Mouse (Mus musculus) E14TG2a.4 (cell line): ENCODE data around the gene Ube2e1.

Experiments
- CTCF ChIP-seq: conservative IDR thresholded peaks from 2 replicates; pipeline ENCODE4 v1.5.1; 2014; ENCODE audit warnings: low read length
- POU5F1 ChIP-seq: IDR thresholded peaks from 2 replicates; pipeline ENCODE4 v1.6.1; 2014; ENCODE audit warnings: low read length, borderline replicate concordance

DNA sequence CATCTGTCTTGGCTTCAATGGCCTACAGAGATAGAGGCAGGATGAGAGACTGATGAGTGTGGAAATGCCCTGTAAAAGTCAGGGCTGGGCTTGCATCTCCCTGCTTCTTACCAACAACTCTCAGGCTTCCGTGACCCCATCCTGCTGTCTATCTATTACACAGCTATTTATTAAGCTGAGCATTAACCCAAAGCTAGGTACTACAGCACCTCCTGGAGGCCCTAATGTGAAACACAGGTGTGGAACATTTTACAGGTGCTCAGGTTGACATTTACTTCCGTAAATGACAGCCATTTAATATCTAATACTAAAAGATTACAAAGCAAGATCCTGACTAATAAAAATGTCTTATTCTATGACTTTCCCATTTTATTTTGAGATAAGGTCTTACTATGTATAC lies 31.0 kb downstream of the Ube2e1 start:
- peak; percentile 56 for TF ChIP-seq CTCF
- no peak for TF ChIP-seq POU5F1
